Mouse (Mus musculus): ENCODE measurements at regions not wholly inside any gene's neighbourhood (a gene's known extent, or its start where the extent isn't known, plus 50 kb on each side); places are given as distances from the start of the nearest gene placed in this dataset.

- Histone ChIP-seq H3K4me3 (ENCODE audit: low read depth, low read length) (no peak overlapping the region), H3K9me3 (replicated peaks; ENCODE audit: control insufficient read depth, insufficient read depth, low read length, poor library complexity, severe bottlenecking) (no peaks in the 10 kb centered on the region), H3K27ac (ENCODE audit: insufficient read depth, low read length) (no peak overlapping the region), H3K36me3 (ENCODE audit: control insufficient read depth, insufficient read depth, low read length, poor library complexity, severe bottlenecking) (no peaks in the 10 kb centered on the region), H3K4me1 (ENCODE audit: control insufficient read depth, insufficient read depth, low read length) (peaks cover 2% of the 10 kb centered on the region), H3K27me3 (ENCODE audit: control insufficient read depth, insufficient read depth, low read length, poor library complexity, severe bottlenecking) (no peaks in the 10 kb centered on the region), H3K9ac (ENCODE audit: low read depth, poor library complexity, severe bottlenecking) (no peak overlapping the region)
- TF ChIP-seq CTCF (IDR thresholded peaks at IDR 0.05; ENCODE audit: low read depth, low read length) (no peak), EP300 (IDR thresholded peaks at IDR 0.05; ENCODE audit: insufficient read depth, low read depth, low read length) (no peak), POLR2A (IDR thresholded peaks at IDR 0.05; ENCODE audit: insufficient read depth, low read length) (no peak)
Measured at GRCm38 (mm10) chr7:70505671-70506181, 139.2 kb upstream of the Nr2f2 start.

- Histone ChIP-seq H3K27ac (ENCODE audit: insufficient read depth, low read length) (no peak overlapping the region), H3K4me1 (ENCODE audit: control insufficient read depth, insufficient read depth, low read length) (peaks cover 2% of the 10 kb centered on the region), H3K4me3 (ENCODE audit: low read depth, low read length) (no peak overlapping the region), H3K36me3 (ENCODE audit: control insufficient read depth, insufficient read depth, low read length, poor library complexity, severe bottlenecking) (no peaks in the 10 kb centered on the region), H3K9me3 (replicated peaks; ENCODE audit: control insufficient read depth, insufficient read depth, low read length, poor library complexity, severe bottlenecking) (no peaks in the 10 kb centered on the region), H3K27me3 (ENCODE audit: control insufficient read depth, insufficient read depth, low read length, poor library complexity, severe bottlenecking) (no peaks in the 10 kb centered on the region), H3K9ac (ENCODE audit: low read depth, poor library complexity, severe bottlenecking) (no peak overlapping the region)
- no peak for TF ChIP-seq CTCF (IDR thresholded peaks at IDR 0.05; ENCODE audit: low read depth, low read length)
- no peak for TF ChIP-seq EP300 (IDR thresholded peaks at IDR 0.05; ENCODE audit: insufficient read depth, low read depth, low read length)
- TF ChIP-seq POLR2A (IDR thresholded peaks at IDR 0.05; ENCODE audit: insufficient read depth, low read length), result no peak
Measured at GRCm38 (mm10) chr7:70501821-70502220, 135.3 kb upstream of the Nr2f2 start.

DNA sequence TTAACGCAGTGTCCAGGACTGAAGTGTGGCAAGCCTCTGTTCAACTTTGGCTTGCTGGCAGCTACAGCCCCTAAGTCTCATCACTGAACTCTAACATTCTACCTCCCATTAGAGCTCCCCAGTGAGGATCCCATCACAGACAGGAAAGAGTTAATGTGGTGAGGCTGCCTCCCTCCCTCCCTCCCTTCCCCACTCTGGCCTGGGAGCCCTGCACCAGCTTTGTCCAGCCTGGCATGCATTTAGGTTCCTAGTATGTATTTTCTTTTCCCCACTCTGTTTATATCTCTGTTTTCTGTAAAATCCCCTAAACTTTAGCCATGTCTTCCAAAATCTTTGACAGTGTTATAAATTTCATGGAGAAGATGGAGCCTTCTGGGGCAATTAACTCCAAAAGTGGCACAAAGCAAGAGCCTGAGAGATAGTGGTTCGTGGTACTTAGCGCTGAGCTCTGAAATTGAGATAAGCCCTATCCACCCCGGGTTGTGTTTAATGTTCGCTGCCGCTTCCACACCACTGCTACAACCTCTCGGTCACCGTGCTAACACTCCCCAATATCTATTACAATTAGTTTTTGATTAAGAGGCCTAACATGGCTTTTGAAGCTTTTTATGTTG, 130.1 kb upstream of the Nr2f2 start:
- H3K27me3 ChIP-seq (ENCODE audit: control insufficient read depth, insufficient read depth, low read length, poor library complexity, severe bottlenecking), result no peaks in the 10 kb centered on the region
- H3K4me1 ChIP-seq (ENCODE audit: control insufficient read depth, insufficient read depth, low read length), result no peaks in the 10 kb centered on the region
- no peaks in the 10 kb centered on the region for H3K9me3 ChIP-seq (replicated peaks; ENCODE audit: control insufficient read depth, insufficient read depth, low read length, poor library complexity, severe bottlenecking)
- no peak for TF ChIP-seq CTCF (IDR thresholded peaks at IDR 0.05; ENCODE audit: low read depth, low read length)
- H3K36me3 ChIP-seq (ENCODE audit: control insufficient read depth, insufficient read depth, low read length, poor library complexity, severe bottlenecking), result no peaks in the 10 kb centered on the region
- H3K4me3 ChIP-seq (ENCODE audit: low read depth, low read length), result no peak overlapping the region
- H3K9ac ChIP-seq (ENCODE audit: low read depth, poor library complexity, severe bottlenecking), result no peak overlapping the region
- H3K27ac ChIP-seq (ENCODE audit: insufficient read depth, low read length), result no peak overlapping the region

- H3K36me3 ChIP-seq (ENCODE audit: control insufficient read depth, insufficient read depth, low read length, poor library complexity, severe bottlenecking), result no peaks in the 10 kb centered on the region
- no peaks in the 10 kb centered on the region for H3K4me1 ChIP-seq (ENCODE audit: control insufficient read depth, insufficient read depth, low read length)
- H3K9me3 ChIP-seq (replicated peaks; ENCODE audit: control insufficient read depth, insufficient read depth, low read length, poor library complexity, severe bottlenecking), result no peaks in the 10 kb centered on the region; the same call in 1 of the 2 replicates
- H3K27ac ChIP-seq (ENCODE audit: insufficient read depth, low read length), result no peak overlapping the region
- no peak overlapping the region for H3K9ac ChIP-seq (ENCODE audit: low read depth, poor library complexity, severe bottlenecking)
- no peak overlapping the region for H3K4me3 ChIP-seq (ENCODE audit: low read depth, low read length)
- TF ChIP-seq CTCF (IDR thresholded peaks at IDR 0.05; ENCODE audit: low read depth, low read length) (no peak), POLR2A (IDR thresholded peaks at IDR 0.05; ENCODE audit: insufficient read depth, low read length) (no peak), EP300 (IDR thresholded peaks at IDR 0.05; ENCODE audit: insufficient read depth, low read depth, low read length) (no peak)
- no peaks in the 10 kb centered on the region for H3K27me3 ChIP-seq (ENCODE audit: control insufficient read depth, insufficient read depth, low read length, poor library complexity, severe bottlenecking)
Measured at GRCm38 (mm10) chr7:70484201-70484600, 117.7 kb upstream of the Nr2f2 start.

DNA sequence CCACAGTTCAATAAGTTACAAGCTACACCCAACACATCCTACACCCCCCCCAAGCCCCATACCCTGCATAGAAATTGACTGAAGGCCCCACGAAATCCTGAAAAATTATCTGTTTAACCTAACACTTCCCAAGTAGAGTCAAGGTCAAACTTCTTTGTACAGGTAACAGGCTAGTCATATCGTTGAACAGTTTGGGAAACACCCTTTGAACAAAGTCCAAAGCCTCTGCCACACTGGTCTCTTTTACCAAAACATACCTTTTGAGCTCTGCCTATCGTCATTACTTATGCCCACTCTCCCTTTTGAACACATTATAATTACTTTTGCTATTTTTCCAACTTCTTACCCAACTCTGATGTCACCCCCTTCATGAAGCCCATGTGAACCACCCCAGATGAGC, 117.0 kb upstream of the Nr2f2 start:
- H3K27ac ChIP-seq (ENCODE audit: insufficient read depth, low read length), result no peak overlapping the region
- no peaks in the 10 kb centered on the region for H3K4me1 ChIP-seq (ENCODE audit: control insufficient read depth, insufficient read depth, low read length)
- no peak overlapping the region for H3K9ac ChIP-seq (ENCODE audit: low read depth, poor library complexity, severe bottlenecking)
- H3K27me3 ChIP-seq (ENCODE audit: control insufficient read depth, insufficient read depth, low read length, poor library complexity, severe bottlenecking), result no peaks in the 10 kb centered on the region
- no peaks in the 10 kb centered on the region; the same call in 1 of the 2 replicates for H3K9me3 ChIP-seq (replicated peaks; ENCODE audit: control insufficient read depth, insufficient read depth, low read length, poor library complexity, severe bottlenecking)
- H3K36me3 ChIP-seq (ENCODE audit: control insufficient read depth, insufficient read depth, low read length, poor library complexity, severe bottlenecking), result no peaks in the 10 kb centered on the region
- H3K4me3 ChIP-seq (ENCODE audit: low read depth, low read length), result no peak overlapping the region
- TF ChIP-seq CTCF (IDR thresholded peaks at IDR 0.05; ENCODE audit: low read depth, low read length) (no peak), POLR2A (IDR thresholded peaks at IDR 0.05; ENCODE audit: insufficient read depth, low read length) (no peak), EP300 (IDR thresholded peaks at IDR 0.05; ENCODE audit: insufficient read depth, low read depth, low read length) (no peak)

GRCm38 (mm10) chr7:70481880-70482279, 115.3 kb upstream of the Nr2f2 start:
- no peak for TF ChIP-seq POLR2A (IDR thresholded peaks at IDR 0.05; ENCODE audit: insufficient read depth, low read length)
- no peak for TF ChIP-seq EP300 (IDR thresholded peaks at IDR 0.05; ENCODE audit: insufficient read depth, low read depth, low read length)
- TF ChIP-seq CTCF (IDR thresholded peaks at IDR 0.05; ENCODE audit: low read depth, low read length), result no peak
- Histone ChIP-seq H3K9ac (ENCODE audit: low read depth, poor library complexity, severe bottlenecking) (no peak overlapping the region), H3K9me3 (replicated peaks; ENCODE audit: control insufficient read depth, insufficient read depth, low read length, poor library complexity, severe bottlenecking) (no peaks in the 10 kb centered on the region; the same call in 1 of the 2 replicates), H3K4me1 (ENCODE audit: control insufficient read depth, insufficient read depth, low read length) (no peaks in the 10 kb centered on the region), H3K27ac (ENCODE audit: insufficient read depth, low read length) (no peak overlapping the region), H3K4me3 (ENCODE audit: low read depth, low read length) (no peak overlapping the region), H3K27me3 (ENCODE audit: control insufficient read depth, insufficient read depth, low read length, poor library complexity, severe bottlenecking) (no peaks in the 10 kb centered on the region; the same call in 1 of the 2 replicates), H3K36me3 (ENCODE audit: control insufficient read depth, insufficient read depth, low read length, poor library complexity, severe bottlenecking) (no peaks in the 10 kb centered on the region)

Measured in ES-Bruce4 (cell line).